Mouse (Mus musculus) C2C12 (cell line): ENCODE measurements around the gene Slc31a2. TPM values are rescaled to one million over a fixed set of nuclear protein-coding genes. Genes with fewer than 3 reads are reported as not detected.

Experiments
- H3K27me3 ChIP-seq: one replicate; pipeline ENCODE4 v1.6.1; 2011; ENCODE audit not compliant: control insufficient read depth, insufficient read depth, insufficient read length
- H3K36me3 ChIP-seq: one replicate; pipeline ENCODE4 v1.6.1; 2011; ENCODE audit not compliant: control insufficient read depth, insufficient read depth
- H3K4me3 ChIP-seq: one replicate; pipeline ENCODE4 v1.5.1; 2011; ENCODE audit warnings: mild to moderate bottlenecking, control low read depth; ENCODE audit not compliant: poor library complexity, insufficient read depth, severe bottlenecking
- H3K79me2 ChIP-seq: one replicate; pipeline ENCODE4 v1.6.1; 2011; ENCODE audit not compliant: control insufficient read depth, insufficient read depth
- H3K79me3 ChIP-seq: one replicate; pipeline ENCODE4 v1.6.1; 2011; ENCODE audit warnings: low read depth, control low read depth
- H3ac ChIP-seq: one replicate; pipeline ENCODE3; 2011; ENCODE audit warnings: low read depth; ENCODE audit not compliant: control insufficient read depth, insufficient read length
- CEBPB ChIP-seq: IDR thresholded peaks from one replicate; pipeline ENCODE4 v1.6.1; 2011; ENCODE audit warnings: low read depth, mild to moderate bottlenecking, control low read depth, moderate library complexity
- CTCF ChIP-seq: IDR thresholded peaks from one replicate; pipeline ENCODE4 v1.5.1; 2011; ENCODE audit not compliant: control insufficient read depth, insufficient read depth, insufficient read length
- FOSL1 ChIP-seq: IDR thresholded peaks from one replicate; pipeline ENCODE4 v1.8.0; 2011; ENCODE audit warnings: mild to moderate bottlenecking, low read length; ENCODE audit not compliant: poor library complexity, insufficient read depth, severe bottlenecking
- MAX ChIP-seq: IDR thresholded peaks from one replicate; pipeline ENCODE4 v1.6.1; 2011; ENCODE audit warnings: mild to moderate bottlenecking, control low read depth
- MYOD1 ChIP-seq: IDR thresholded peaks from one replicate; pipeline ENCODE4 v1.6.1; 2011; ENCODE audit warnings: low read depth; ENCODE audit not compliant: control insufficient read depth, insufficient read length
- MYOG ChIP-seq: IDR thresholded peaks from one replicate; pipeline ENCODE4 v1.6.1; 2011; ENCODE audit not compliant: control insufficient read depth, insufficient read length; ENCODE audit errors: extremely low read depth
- USF1 ChIP-seq: IDR thresholded peaks from one replicate; pipeline ENCODE4 v1.6.1; 2011; ENCODE audit warnings: low read depth, mild to moderate bottlenecking, control low read depth, moderate library complexity
- polyA plus RNA-seq: library from polyadenylated mRNA; unstranded; fragments of >200 nt; fragmentation: generic; extraction: Trizol; gene quantifications from one replicate; pipeline ENCODE4 v1.2.1, GENCODE M21; 2012; ENCODE audit warnings: missing spikeins

Gene Slc31a2
- polyA plus RNA-seq, 1 experiment, result 3.1 TPM

DNA sequence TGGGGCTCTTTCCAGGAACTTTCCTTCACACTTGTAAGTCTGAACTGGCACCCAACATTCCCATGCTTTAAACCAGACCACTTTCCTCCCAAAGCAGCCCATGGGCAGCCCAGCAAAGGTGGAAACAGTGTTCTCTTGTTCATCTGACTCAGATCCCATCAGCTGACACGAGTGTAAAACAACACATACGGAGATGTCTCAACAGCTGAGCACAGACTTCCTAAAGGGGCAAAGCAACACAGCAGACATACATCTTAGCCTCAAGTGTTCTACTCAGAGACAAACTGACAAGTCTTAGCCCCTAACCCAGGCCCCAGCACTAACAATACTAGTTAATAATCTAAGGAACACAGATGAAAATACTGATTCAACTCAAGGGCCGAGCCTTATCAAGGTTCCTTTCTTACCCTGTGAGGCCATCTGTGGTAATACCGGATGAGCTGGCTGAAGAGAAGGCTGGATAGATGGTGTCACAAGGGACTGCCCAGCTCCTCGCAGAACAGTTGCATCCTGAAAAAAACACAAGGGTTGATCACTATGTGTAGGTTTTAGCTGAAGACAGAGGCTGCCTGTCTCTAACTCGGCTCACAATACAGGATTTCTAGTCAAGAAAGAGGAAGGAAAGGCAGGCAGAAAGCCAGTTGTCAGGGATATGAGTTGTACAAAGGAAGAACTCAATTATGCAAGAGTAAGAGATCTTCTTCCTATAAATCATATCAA lies 66.7 kb downstream of the Slc31a2 start:
- H3K27me3 ChIP-seq, result no peaks in the 10 kb centered on the region
- no peak overlapping the region for H3K4me3 ChIP-seq
- H3K79me3 ChIP-seq, result no peaks in the 10 kb centered on the region
- TF ChIP-seq MYOG (no peak), MYOD1 (no peak)
- H3K36me3 ChIP-seq, result peaks cover 60% of the 10 kb centered on the region
- no peak overlapping the region for H3ac ChIP-seq
- no peaks in the 10 kb centered on the region for H3K79me2 ChIP-seq

DNA sequence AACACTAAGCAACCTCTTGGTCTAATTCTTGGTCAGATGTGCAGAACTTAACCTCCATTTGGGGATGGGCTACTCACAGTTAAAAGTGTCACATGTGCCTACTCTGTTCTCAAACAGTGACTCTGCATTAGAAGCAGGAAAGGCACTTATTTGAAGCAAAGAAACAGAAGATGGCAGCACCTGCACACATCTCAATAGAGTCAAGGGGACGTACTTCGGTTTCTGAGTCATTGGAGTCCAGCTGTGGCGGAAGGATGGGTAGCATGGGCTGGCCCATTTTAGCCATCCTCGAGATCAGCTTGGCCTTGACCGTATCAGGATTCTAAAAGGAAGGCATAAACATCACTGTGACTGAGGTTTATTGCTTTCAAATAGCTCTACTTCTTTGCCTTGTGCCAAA lies 69.6 kb downstream of the Slc31a2 start:
- Histone ChIP-seq H3K4me3 (no peak overlapping the region), H3K27me3 (no peaks in the 10 kb centered on the region), H3K36me3 (peaks cover 51% of the 10 kb centered on the region), H3ac (no peak overlapping the region), H3K79me2 (no peaks in the 10 kb centered on the region), H3K79me3 (no peaks in the 10 kb centered on the region)
- TF ChIP-seq MYOD1 (no peak), MYOG (no peak), CTCF (no peak), CEBPB (no peak), USF1 (no peak), MAX (no peak), FOSL1 (no peak)

DNA sequence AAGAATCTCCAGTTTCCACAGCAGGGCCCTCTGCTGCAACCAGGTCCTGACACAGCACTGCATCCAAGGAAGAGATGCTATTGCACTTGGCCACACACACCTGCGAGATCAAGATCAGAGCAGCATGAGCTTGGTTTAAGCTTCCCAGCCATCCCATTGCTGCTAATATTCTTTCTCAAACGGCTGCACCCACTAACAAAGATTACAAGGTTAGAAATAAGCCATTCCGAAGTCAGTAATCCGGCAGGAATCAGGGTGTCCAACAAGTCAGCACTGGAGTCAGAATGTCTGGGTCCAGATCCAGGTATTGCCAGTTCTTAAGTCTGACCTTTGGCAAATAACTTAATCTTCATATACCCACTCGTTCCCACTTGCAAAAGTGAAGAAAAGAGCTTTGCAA lies 76.2 kb downstream of the Slc31a2 start:
- H3K36me3 ChIP-seq, result peaks cover 35% of the 10 kb centered on the region
- no peak overlapping the region for H3K4me3 ChIP-seq
- no peak for TF ChIP-seq CTCF
- no peak for TF ChIP-seq MYOD1
- TF ChIP-seq FOSL1, result no peak
- no peak for TF ChIP-seq MYOG
- TF ChIP-seq USF1, result no peak
- TF ChIP-seq CEBPB, result no peak
- no peak for TF ChIP-seq MAX

DNA sequence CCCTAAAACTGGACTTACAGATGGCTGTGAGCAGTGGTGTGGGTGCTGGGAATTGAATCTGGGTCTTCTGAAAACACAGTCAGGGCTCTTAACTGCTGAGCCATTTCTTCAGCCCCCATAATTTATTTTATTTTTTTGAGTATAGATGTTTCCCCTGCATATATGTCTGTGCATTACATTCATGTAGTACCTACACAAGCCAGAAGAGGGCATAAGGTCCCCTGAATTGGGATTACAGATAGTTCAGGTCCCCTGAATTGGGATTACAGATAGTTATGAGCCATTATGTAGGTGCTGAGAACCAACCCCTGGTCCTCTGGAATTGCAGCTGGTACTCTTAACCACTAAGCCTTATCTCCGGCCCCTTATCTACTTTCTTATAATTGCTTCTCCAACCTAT lies 81.6 kb downstream of the Slc31a2 start:
- no peak overlapping the region for H3ac ChIP-seq
- H3K79me3 ChIP-seq, result no peaks in the 10 kb centered on the region
- H3K4me3 ChIP-seq, result no peak overlapping the region
- no peaks in the 10 kb centered on the region for H3K79me2 ChIP-seq
- TF ChIP-seq FOSL1, result no peak
- no peak for TF ChIP-seq USF1
- TF ChIP-seq MAX, result no peak
- TF ChIP-seq MYOD1, result no peak
- no peak for TF ChIP-seq CEBPB
- no peak for TF ChIP-seq CTCF
- no peak for TF ChIP-seq MYOG
- H3K27me3 ChIP-seq, result no peaks in the 10 kb centered on the region
- H3K36me3 ChIP-seq, result peaks cover 23% of the 10 kb centered on the region

More for the DNA sequence above, 76.2 kb downstream of the Slc31a2 start:
- Histone ChIP-seq H3ac (no peak overlapping the region), H3K79me3 (no peaks in the 10 kb centered on the region), H3K79me2 (no peaks in the 10 kb centered on the region), H3K27me3 (no peaks in the 10 kb centered on the region)

DNA sequence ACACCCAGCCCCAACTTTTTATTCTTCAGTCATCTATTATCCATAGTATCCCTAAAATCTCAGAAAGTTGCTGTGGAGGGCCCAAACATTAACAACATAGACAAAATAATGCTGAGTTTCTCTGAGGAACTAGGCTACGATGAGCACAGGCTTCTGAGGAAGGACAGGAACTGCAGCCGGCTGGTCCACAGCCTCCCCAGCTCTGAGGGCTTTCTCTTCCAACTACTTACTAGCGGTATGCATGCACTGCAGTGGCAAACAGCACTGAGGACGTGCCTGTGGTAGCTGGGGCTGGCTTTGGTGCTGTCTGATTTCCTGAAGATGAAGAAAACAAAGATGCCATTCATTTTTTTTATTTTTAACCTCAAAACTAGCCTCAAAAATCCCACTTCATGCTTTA lies 83.5 kb downstream of the Slc31a2 start:
- Histone ChIP-seq H3K4me3 (no peak overlapping the region), H3K36me3 (peaks cover 11% of the 10 kb centered on the region)

More for the DNA sequence above, 83.5 kb downstream of the Slc31a2 start:
- Histone ChIP-seq H3K79me3 (no peaks in the 10 kb centered on the region), H3K79me2 (no peaks in the 10 kb centered on the region), H3K27me3 (no peaks in the 10 kb centered on the region), H3ac (no peak overlapping the region)
- TF ChIP-seq MYOD1 (no peak), CEBPB (no peak), CTCF (no peak), USF1 (no peak), MYOG (no peak), MAX (no peak), FOSL1 (no peak)
